In genomic region chr8:76971761-76972404, GRCm38 (mm10) we compare ENCODE assay signal across 11 mouse cellular contexts.
A peak's percentile ranks its signal among the peaks of the same experiment; 100 is the strongest.
DNase-seq lines count a peak whose midpoint lies in the region; ATAC-seq and TF ChIP-seq lines count a peak whose summit lies in the region.
"Had no signal": no experiment of that assay in that cellular context is flagged by ENCODE, and none has a peak within 500 bp of the region (broad histone marks: within the 10 kb centered on the region; RNA-seq: fewer than 3 reads in every experiment).

No protein-coding gene starts in this region.

- DNase-seq in layer of hippocampus, adult 2 months (ENCODE audit: low spot score in 2 of 2) = no peak
- no peak for DNase-seq in layer of hippocampus, adult 9-10 months (ENCODE audit: low spot score)
- peak; percentile 36 for DNase-seq in cerebellum, adult 18-20 months
- peak; percentile 35 to 54 for DNase-seq in heart, adult 2 months
- peak; percentile 62 for DNase-seq in heart, postnatal 4 days
- no peak for DNase-seq in spleen, adult 12 weeks (ENCODE audit: low spot score)
- DNase-seq in midbrain, embryonic 11.5 days (ENCODE audit: low spot score, missing footprints) = no peak
- DNase-seq: kidney, adult 8-10 months; spleen, adult 18-20 months had no signal

- no peak overlapping the region for H3K9ac ChIP-seq in heart, adult 2 months (ENCODE audit: low read depth, low read length)
- H3K9ac ChIP-seq in midbrain, embryonic 11.5 days (ENCODE audit: low read length) = no peak overlapping the region
- H3K9ac ChIP-seq: embryonic facial prominence, embryonic 13.5 days; hindbrain, embryonic 14.5 days had no signal

- H3K79me2 ChIP-seq in heart, adult 2 months (replicated peaks; ENCODE audit: control insufficient read depth, insufficient read depth, low read length) = peaks cover 3% of the 10 kb centered on the region

- no peak for ATAC-seq in midbrain, embryonic 11.5 days (ENCODE audit: low FRiP score)

- H3K27ac ChIP-seq in layer of hippocampus, adult 2 months = peak overlapping the region; percentile 54
- H3K27ac ChIP-seq in heart, adult 2 months = peak overlapping the region; percentile 83
- H3K27ac ChIP-seq in midbrain, embryonic 11.5 days (ENCODE audit: low read depth, low read length) = no peak overlapping the region
- H3K27ac ChIP-seq: hindbrain, embryonic 14.5 days had no signal

- H3K4me2 ChIP-seq in midbrain, embryonic 11.5 days = no peak overlapping the region
- H3K4me2 ChIP-seq: embryonic facial prominence, embryonic 13.5 days; hindbrain, embryonic 14.5 days had no signal

- TF ChIP-seq EP300 in heart, adult 2 months (IDR thresholded peaks at IDR 0.05; ENCODE audit: insufficient read depth, low read depth, low read length) = no peak

- peaks cover 4% of the 10 kb centered on the region for H3K36me3 ChIP-seq in heart, adult 2 months (ENCODE audit: control insufficient read depth, insufficient read depth, low read length)
- no peaks in the 10 kb centered on the region for H3K36me3 ChIP-seq in midbrain, embryonic 11.5 days (ENCODE audit: control insufficient read depth, insufficient read depth, low read length)
- H3K36me3 ChIP-seq: embryonic facial prominence, embryonic 13.5 days had no signal

- no peak for TF ChIP-seq CTCF in layer of hippocampus, adult 2 months (conservative IDR thresholded peaks at IDR 0.05)
- TF ChIP-seq CTCF in heart, adult 2 months (IDR thresholded peaks at IDR 0.05) = no peak

- intact Hi-C loops in heart, adult 2 months (cut with DNase I) = loop anchor here (5.0 kb wide), 1 partner anchor 75 kb away; no protein-coding TSS in a partner anchor

- H3K4me3 ChIP-seq in layer of hippocampus, adult 2 months = no peak overlapping the region
- H3K4me3 ChIP-seq in heart, adult 2 months = no peak overlapping the region
- H3K4me3 ChIP-seq in midbrain, embryonic 11.5 days (ENCODE audit: low read depth, low read length) = no peak overlapping the region
- H3K4me3 ChIP-seq: embryonic facial prominence, embryonic 13.5 days had no signal

- H3K4me1 ChIP-seq in heart, adult 2 months (ENCODE audit: control insufficient read depth, insufficient read depth, low read length) = peaks cover 9% of the 10 kb centered on the region
- no peaks in the 10 kb centered on the region for H3K4me1 ChIP-seq in midbrain, embryonic 11.5 days (ENCODE audit: control insufficient read depth, insufficient read depth, low read length)

- H3K27me3 ChIP-seq in heart, adult 2 months (ENCODE audit: control insufficient read depth, insufficient read depth, low read length) = no peaks in the 10 kb centered on the region
- no peaks in the 10 kb centered on the region for H3K27me3 ChIP-seq in midbrain, embryonic 11.5 days (ENCODE audit: control insufficient read depth, insufficient read depth, low read length)
- H3K27me3 ChIP-seq: embryonic facial prominence, embryonic 13.5 days had no signal

- no peak for TF ChIP-seq POLR2A in heart, adult 2 months (IDR thresholded peaks at IDR 0.05; ENCODE audit: insufficient read depth, low read depth, low read length)

- WGBS in heart, adult 2 months = 74% methylated on average over 9 of the region's 9 CpGs
- 85% methylated on average over 9 of the region's 9 CpGs for WGBS in midbrain, embryonic 11.5 days

- no peaks in the 10 kb centered on the region for H3K9me3 ChIP-seq in midbrain, embryonic 11.5 days (ENCODE audit: control insufficient read depth, low read length)
- H3K9me3 ChIP-seq: embryonic facial prominence, embryonic 13.5 days had no signal

Comparison
In these comparisons a context has a peak if more than half of its experiments do, and no peak if none do; other contexts are left out.
1. DNase-seq: peak in cerebellum, adult 18-20 months (2 of 2), heart, adult 2 months (2 of 2) and heart, postnatal 4 days (single experiment); none in layer of hippocampus, adult 2 months (0 of 2), layer of hippocampus, adult 9-10 months (single experiment), spleen, adult 12 weeks (single experiment) and midbrain, embryonic 11.5 days (single experiment).